Mouse (Mus musculus) neural tube, embryonic 10.5 days (tissue): Measurements from ENCODE around the gene Tmem200a.
"Not testable (repeated sequence)": the region's sequence is repeated elsewhere in the genome, so short reads cannot be mapped to it uniquely, and the experiment has no call there.

Experiments used
- DNase-seq: peaks from one replicate; pipeline ENCODE4 v3.0.0-alpha.2; 2017; ENCODE audit warnings: low spot score; ENCODE audit errors: extremely low spot score

Gene Tmem200a

GRCm38 (mm10) chr10:25982617-25983016, 96.2 kb downstream of the Tmem200a start:
- no peak for DNase-seq

GRCm38 (mm10) chr10:25962863-25963262, 116.0 kb downstream of the Tmem200a start:
- DNase-seq, result no peak

GRCm38 (mm10) chr10:25961066-25961465, 117.8 kb downstream of the Tmem200a start:
- DNase-seq, result no peak

- DNase-seq, result no peak
Observed at GRCm38 (mm10) chr10:25958762-25959753, 119.8 kb downstream of the Tmem200a start.

GRCm38 (mm10) chr10:25954641-25955228, 124.1 kb downstream of the Tmem200a start:
- DNase-seq, result peak; percentile 8

GRCm38 (mm10) chr10:25952838-25953237, 126.0 kb downstream of the Tmem200a start:
- DNase-seq, result peak; percentile 6

GRCm38 (mm10) chr10:25952150-25952549, 126.7 kb downstream of the Tmem200a start:
- peak; percentile 4 for DNase-seq

- DNase-seq, result no peak
Observed at GRCm38 (mm10) chr10:25945866-25946265, 133.0 kb downstream of the Tmem200a start.

- peak; percentile 4 for DNase-seq
Observed at GRCm38 (mm10) chr10:25944641-25945040, 134.2 kb downstream of the Tmem200a start.

- DNase-seq, result peak; percentile 6
Observed at GRCm38 (mm10) chr10:25931796-25932195, 147.1 kb downstream of the Tmem200a start.

- DNase-seq, result no peak
Observed at GRCm38 (mm10) chr10:25929401-25930150, 149.3 kb downstream of the Tmem200a start.

- DNase-seq, result no peak
Observed at GRCm38 (mm10) chr10:25928861-25929368, 149.9 kb downstream of the Tmem200a start.

- DNase-seq, result no peak
Observed at GRCm38 (mm10) chr10:25928448-25928786, 150.4 kb downstream of the Tmem200a start.

- DNase-seq, result no peak
Observed at GRCm38 (mm10) chr10:25927553-25928447, 151.1 kb downstream of the Tmem200a start.

- DNase-seq, result no peak
Observed at GRCm38 (mm10) chr10:25920640-25921278, 158.1 kb downstream of the Tmem200a start.

- no peak for DNase-seq
Observed at GRCm38 (mm10) chr10:25918103-25918502, 160.7 kb downstream of the Tmem200a start.

GRCm38 (mm10) chr10:25910270-25910669, 168.6 kb downstream of the Tmem200a start:
- DNase-seq, result no peak

- DNase-seq, result no peak
Observed at GRCm38 (mm10) chr10:25908027-25909012, 170.5 kb downstream of the Tmem200a start.

- DNase-seq, result not testable (repeated sequence)
Observed at GRCm38 (mm10) chr10:25894126-25894525, 184.7 kb downstream of the Tmem200a start.
